Mouse (Mus musculus): ENCODE measurements around the gene Art3.

- no peak for TF ChIP-seq POLR2A (IDR thresholded peaks at IDR 0.05; ENCODE audit: extremely low read depth, insufficient read depth, low read length)
- no peak for TF ChIP-seq CTCF (IDR thresholded peaks at IDR 0.05; ENCODE audit: extremely low read depth, insufficient read depth, low read length)
These were observed 4.3 kb upstream of the Art3 start for GRCm38 (mm10) chr5:92327367-92327766.
